Mouse (Mus musculus) heart, postnatal 0 days (tissue): Measurements from ENCODE around the gene Cmtm8. TPM values are rescaled to one million over a fixed set of nuclear protein-coding genes. Genes with fewer than 3 reads are reported as not detected.

Experiments
- ATAC-seq: fragments of 200-750 bp; cut with Nextera tagmentation; 2 replicates; pipeline ENCODE4 v1.8.0; 2017; ENCODE audit warnings: low read depth, moderate number of reproducible peaks, moderate library complexity; ENCODE audit not compliant: insufficient read depth
- DNase-seq: peaks from one replicate; pipeline ENCODE4 v3.0.0-alpha.2; 2016; ENCODE audit warnings: low spot score
- H3K27ac ChIP-seq: fragments of 300-500 bp; sonication (generic); 2 replicates; pipeline ENCODE4 v1.5.1; 2014; ENCODE audit warnings: low read depth, mild to moderate bottlenecking
- H3K27me3 ChIP-seq: fragments of 300-500 bp; sonication (generic); 2 replicates; pipeline ENCODE4 v1.6.1; 2014; ENCODE audit warnings: low read length, mixed read lengths; ENCODE audit not compliant: control insufficient read depth, insufficient read depth
- H3K36me3 ChIP-seq: fragments of 300-500 bp; sonication (generic); replicated peaks from 2 replicates; pipeline ENCODE4 v1.6.1; 2014; ENCODE audit warnings: low read length, mixed read lengths; ENCODE audit not compliant: control insufficient read depth, insufficient read depth
- H3K4me1 ChIP-seq: fragments of 300-500 bp; sonication (generic); 2 replicates; pipeline ENCODE4 v1.6.1; 2014; ENCODE audit warnings: antibody characterized with exemption; ENCODE audit not compliant: control insufficient read depth, insufficient read depth
- H3K4me2 ChIP-seq: fragments of 300-500 bp; sonication (generic); 2 replicates; pipeline ENCODE4 v1.6.1; 2014; ENCODE audit warnings: low read depth, mild to moderate bottlenecking, low read length, moderate library complexity
- H3K4me3 ChIP-seq: fragments of 300-500 bp; sonication (generic); 2 replicates; pipeline ENCODE4 v1.5.1; 2014; ENCODE audit warnings: low read depth, low read length
- H3K9ac ChIP-seq: fragments of 300-500 bp; sonication (generic); replicated peaks from 2 replicates; pipeline ENCODE4 v1.6.1; 2014; ENCODE audit warnings: low read depth, low read length, mixed read lengths
- H3K9me3 ChIP-seq: fragments of 300-500 bp; sonication (generic); replicated peaks from 2 replicates; pipeline ENCODE4 v1.6.1; 2016; ENCODE audit warnings: low read length; ENCODE audit not compliant: control insufficient read depth
- CTCF ChIP-seq: IDR thresholded peaks from 2 replicates; pipeline ENCODE4 v1.5.1; 2016; ENCODE audit warnings: antibody characterized with exemption, control low read depth, low read depth
- EP300 ChIP-seq: IDR thresholded peaks from 2 replicates; pipeline ENCODE4 v1.6.1; 2016; ENCODE audit warnings: antibody characterized with exemption, low read depth
- WGBS: fragments of 180-500 bp; shearing (Covaris S2); extraction: QIAGEN DNeasy Blood & Tissue Kit; methylation state at CpG from one replicate; pipeline ENCODE4 v1.1.7; 2014; 5-methylcytosine and 5-hydroxymethylcytosine counted together
- polyA plus RNA-seq: library from polyadenylated mRNA; unstranded; fragments of >200 nt; fragmentation: Nextera tagmentation; extraction: Ambion mirVana; gene quantifications from 2 replicates; pipeline ENCODE4 v1.2.1, GENCODE M21; 2015
- total RNA-seq: library from RNA; depleted of rRNA; stranded (reverse); fragments of >200 nt; gene quantifications from 2 replicates; pipeline ENCODE4 v1.2.3, GENCODE M21; 2014; ENCODE audit warnings: low replicate concordance

The Cmtm8 gene
- total and polyA plus RNA-seq, 2 experiments from 2014 or later: 14.4 to 14.8 TPM

- peak within 1 kb of the TSS; percentile 97 for H3K4me2 ChIP-seq
- H3K27me3 ChIP-seq: no peaks in the 10 kb centered on the region
- H3K9ac ChIP-seq: peak within 1 kb of the TSS; percentile 79
- TF ChIP-seq EP300 (no peak), CTCF (no peak)
- H3K4me1 ChIP-seq: peaks cover 9% of the 10 kb centered on the region; the same call in 1 of the 2 replicates
- peak; percentile 91 for ATAC-seq
- peak; percentile 64 for DNase-seq
- H3K4me3 ChIP-seq: peak within 1 kb of the TSS; percentile 61
- H3K9me3 ChIP-seq: 0 out of 2 replicates have a peak, but pooled peaks cover under 1% of the 10 kb centered on the region
- H3K27ac ChIP-seq: peak within 1 kb of the TSS; percentile 84
- 1% methylated on average over 54 of the region's 54 CpGs for WGBS
- H3K36me3 ChIP-seq: no peaks in the 10 kb centered on the region
Measured at GRCm38 (mm10) chr9:114781526-114782212, 62.3 kb downstream of the Cmtm8 start, which contains the start of gene Cmtm7. Cmtm7 (minus strand) TSS chr9:114781856.

GRCm38 (mm10) chr9:114780746-114781525 lies 63.0 kb downstream of the Cmtm8 start:
- Histone ChIP-seq H3K4me3 (peak overlapping the region; percentile 61), H3K27me3 (no peaks in the 10 kb centered on the region), H3K9ac (peak overlapping the region; percentile 79), H3K27ac (peak overlapping the region; percentile 84), H3K4me2 (peak overlapping the region; percentile 97), H3K9me3 (no peaks in the 10 kb centered on the region), H3K36me3 (no peaks in the 10 kb centered on the region), H3K4me1 (peaks cover 9% of the 10 kb centered on the region; the same call in 1 of the 2 replicates)
- ATAC-seq (peak; percentile 40), DNase-seq (no peak)
- TF ChIP-seq EP300: no peak
- TF ChIP-seq CTCF: no peak
- 1% methylated on average over 38 of the region's 38 CpGs for WGBS

GRCm38 (mm10) chr9:114779984-114780745 lies 63.8 kb downstream of the Cmtm8 start:
- peak overlapping the region; percentile 61 for H3K4me3 ChIP-seq
- peak overlapping the region; percentile 84 for H3K27ac ChIP-seq
- H3K4me2 ChIP-seq: peak overlapping the region; percentile 97
- ATAC-seq (0 out of 2 replicates have a peak, but pooled peaks have one; percentile 6), DNase-seq (peak; percentile 43)
- H3K9me3 ChIP-seq: no peaks in the 10 kb centered on the region
- peaks cover 9% of the 10 kb centered on the region; the same call in 1 of the 2 replicates for H3K4me1 ChIP-seq
- no peaks in the 10 kb centered on the region for H3K27me3 ChIP-seq
- peak overlapping the region; percentile 79 for H3K9ac ChIP-seq
- TF ChIP-seq EP300 (no peak), CTCF (no peak)
- no peaks in the 10 kb centered on the region for H3K36me3 ChIP-seq
- WGBS: 21% methylated on average over 23 of the region's 23 CpGs

DNA sequence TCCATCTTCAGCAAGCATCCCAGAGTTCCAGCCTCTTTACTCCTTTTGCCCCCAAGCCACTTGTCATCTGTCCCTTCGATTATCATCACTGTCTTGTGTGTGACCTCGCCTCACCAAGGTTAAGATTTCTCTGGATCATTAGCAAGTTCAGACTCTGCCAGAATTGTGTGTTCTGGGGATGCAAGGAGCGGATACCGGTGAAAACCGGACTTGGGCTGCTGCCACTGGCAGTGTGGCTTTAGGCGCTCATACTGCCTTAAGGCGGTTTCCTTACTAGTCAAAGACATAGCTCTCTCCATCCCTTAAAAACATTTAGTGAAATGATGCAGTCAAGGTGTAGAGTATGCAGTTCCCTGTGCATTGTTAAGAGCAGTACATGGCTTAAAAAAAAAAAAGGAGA lies 65.1 kb downstream of the Cmtm8 start:
- Histone ChIP-seq H3K27me3 (no peaks in the 10 kb centered on the region), H3K36me3 (no peaks in the 10 kb centered on the region), H3K9ac (no peak overlapping the region), H3K4me3 (no peak overlapping the region), H3K4me1 (peaks cover 9% of the 10 kb centered on the region; the same call in 1 of the 2 replicates), H3K4me2 (no peak overlapping the region), H3K9me3 (no peaks in the 10 kb centered on the region), H3K27ac (no peak overlapping the region)
- ATAC-seq (no peak), DNase-seq (no peak)
- 87% methylated on average over 7 of the region's 7 CpGs for WGBS
- TF ChIP-seq EP300: no peak
- TF ChIP-seq CTCF: no peak

- no peaks in the 10 kb centered on the region for H3K27me3 ChIP-seq
- H3K4me1 ChIP-seq: peaks cover 9% of the 10 kb centered on the region; the same call in 1 of the 2 replicates
- WGBS: 74% methylated on average over 7 of the region's 7 CpGs
- no peak overlapping the region for H3K27ac ChIP-seq
- no peaks in the 10 kb centered on the region for H3K36me3 ChIP-seq
- no peak for TF ChIP-seq CTCF
- TF ChIP-seq EP300: no peak
- DNase-seq (no peak), ATAC-seq (no peak)
- H3K9ac ChIP-seq: no peak overlapping the region
- H3K4me2 ChIP-seq: no peak overlapping the region
- H3K4me3 ChIP-seq: no peak overlapping the region
- H3K9me3 ChIP-seq: no peaks in the 10 kb centered on the region
Measured at GRCm38 (mm10) chr9:114778047-114778390, 65.9 kb downstream of the Cmtm8 start.
